Mouse (Mus musculus): ENCODE measurements around the gene Ppp1ca.

The Ppp1ca gene

DNA sequence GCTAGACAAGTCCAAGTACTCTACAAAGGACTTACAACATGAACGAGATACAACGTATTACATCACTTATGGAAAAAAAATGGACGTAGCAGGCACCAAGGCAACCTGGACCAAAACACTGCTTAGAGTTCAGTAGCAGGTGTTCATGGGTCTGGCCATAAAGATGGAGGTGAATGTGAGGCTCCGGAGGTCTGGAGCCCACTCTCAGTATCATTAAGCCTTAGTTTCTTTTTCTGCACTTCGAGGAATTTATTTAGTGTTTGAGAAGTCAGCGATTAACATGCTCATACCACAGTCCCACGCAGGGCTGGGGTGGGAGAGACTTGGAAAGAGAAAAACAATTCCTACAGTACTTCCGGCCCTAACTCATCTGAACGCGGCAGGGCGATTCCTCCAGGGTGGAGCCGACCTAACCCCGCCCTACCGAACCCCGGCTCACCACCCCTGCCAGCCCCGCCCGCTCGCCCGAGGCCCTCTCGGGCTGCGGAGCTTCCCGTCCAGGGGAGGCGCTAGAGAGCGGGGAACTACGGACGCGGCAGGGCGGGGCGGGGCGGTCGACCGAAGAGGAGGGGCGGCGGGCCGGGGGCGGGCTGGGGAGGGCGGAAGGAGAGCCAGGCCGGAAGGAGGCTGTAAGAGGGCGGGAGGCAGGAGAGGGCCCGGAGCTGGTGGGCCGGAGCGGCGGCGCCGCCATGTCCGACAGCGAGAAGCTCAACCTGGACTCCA lies at the start of gene Ppp1ca:
Ppp1ca (plus strand) TSS at position 538 of the 723 bp plus-strand sequence.
- peak; percentile 97 to 98 for DNase-seq

DNA sequence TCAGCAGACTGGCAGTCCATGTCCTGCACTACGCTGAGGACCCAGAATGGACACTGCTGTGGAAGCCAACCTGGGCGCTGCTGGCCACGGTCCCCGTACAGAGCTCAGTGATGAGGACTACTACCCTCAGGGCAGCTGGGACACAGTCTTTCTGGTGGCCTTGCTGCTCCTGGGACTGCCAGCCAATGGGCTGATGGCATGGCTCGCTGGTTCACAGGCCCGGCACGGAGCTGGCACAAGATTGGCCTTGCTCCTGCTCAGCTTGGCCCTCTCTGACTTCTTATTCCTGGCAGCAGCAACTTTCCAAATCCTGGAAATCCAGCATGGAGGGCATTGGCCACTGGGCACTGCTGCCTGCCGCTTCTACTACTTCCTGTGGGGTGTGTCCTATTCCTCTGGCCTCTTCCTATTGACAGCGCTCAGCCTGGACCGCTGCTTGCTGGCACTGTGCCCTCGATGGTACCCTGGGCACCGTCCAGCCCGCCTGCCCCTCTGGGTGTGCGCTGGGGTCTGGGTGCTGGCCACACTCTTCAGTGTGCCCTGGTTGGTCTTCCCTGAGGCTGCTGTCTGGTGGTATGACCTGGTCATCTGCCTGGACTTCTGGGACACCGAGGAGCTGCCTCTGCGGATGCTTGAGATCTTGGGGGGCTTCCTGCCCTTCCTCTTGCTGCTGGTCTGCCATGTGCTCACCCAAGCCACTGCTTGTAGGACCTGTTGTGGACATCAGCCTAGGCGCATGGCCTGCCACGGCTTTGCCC lies 49.3 kb upstream of the Ppp1ca start:
- DNase-seq: peak; percentile 19 to 78

DNA sequence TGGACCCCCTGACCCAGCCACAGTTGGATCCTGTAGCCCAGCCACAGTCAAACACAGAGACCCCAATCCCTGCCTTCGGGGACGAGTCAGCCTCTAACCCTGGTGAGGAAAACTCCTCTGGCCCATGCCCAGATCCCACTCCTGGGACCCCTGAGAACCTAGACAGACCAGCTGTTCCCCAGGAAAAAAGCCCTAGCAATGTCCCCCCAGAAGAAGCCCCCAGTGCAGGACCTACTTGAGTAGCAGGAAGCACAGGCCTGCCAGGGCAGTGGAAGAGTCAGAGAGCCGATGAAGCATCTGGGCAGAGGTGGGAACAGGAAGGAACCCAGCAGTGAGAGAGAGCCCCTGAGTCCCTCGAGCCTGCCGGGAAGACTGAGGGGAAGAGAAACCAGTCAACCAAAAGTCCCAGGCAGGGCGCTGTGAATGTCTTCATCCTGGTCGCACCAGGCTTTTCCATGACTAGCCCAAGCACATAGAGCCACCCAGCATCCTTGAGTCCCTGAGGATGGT lies 48.1 kb upstream of the Ppp1ca start, which contains the start of gene Cabp4:
Cabp4 (minus strand) TSS at position 275 of the 510 bp plus-strand sequence.
- DNase-seq: peak in 1 of 2 experiments; percentile 29

DNA sequence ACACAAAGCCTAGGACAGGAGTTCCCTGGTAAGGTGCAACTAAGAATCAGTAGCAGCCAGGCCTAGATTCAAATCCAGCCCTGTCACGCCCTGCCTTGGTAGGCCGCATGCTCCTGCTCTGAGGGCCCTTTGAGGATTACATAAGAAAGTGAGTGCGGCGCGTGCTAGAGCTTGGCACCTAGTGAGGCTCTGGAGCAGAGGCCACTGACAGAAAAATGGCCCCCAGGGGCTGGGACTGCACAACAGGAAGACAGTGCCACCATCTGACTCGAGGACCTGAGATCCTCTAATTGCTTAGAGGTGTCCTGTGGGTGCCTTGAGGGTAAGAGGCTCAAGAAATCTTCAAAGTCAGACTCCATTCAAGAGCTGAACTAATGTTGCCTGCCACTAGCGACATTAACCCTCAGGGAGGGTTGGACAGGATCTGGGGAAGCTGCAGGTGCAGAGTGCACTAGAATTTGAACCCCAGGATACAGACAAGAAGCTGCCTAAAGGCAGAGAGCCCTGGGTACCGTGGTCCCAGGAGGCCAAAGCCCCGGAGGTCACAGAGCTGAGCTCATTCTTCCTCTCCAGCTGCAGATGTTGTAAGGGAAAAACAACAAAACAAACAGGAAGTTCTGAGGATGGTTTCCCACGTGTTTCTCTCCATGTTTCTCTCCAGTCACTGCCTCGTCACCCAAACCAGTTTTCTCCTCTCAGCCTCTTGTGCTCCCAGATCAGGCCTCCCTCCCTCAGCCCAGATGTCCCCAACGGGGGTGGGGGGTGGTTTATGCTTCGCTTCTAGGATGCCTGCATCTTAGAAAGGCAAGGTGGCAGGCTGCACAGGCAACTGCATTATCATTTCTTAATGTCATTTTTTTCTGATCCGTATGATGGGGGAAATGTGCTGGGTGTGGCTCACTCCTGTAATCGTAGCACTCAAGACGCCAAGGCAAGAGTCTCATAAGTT lies 47.0 kb upstream of the Ppp1ca start:
- peak; percentile 27 to 63 for DNase-seq

DNA sequence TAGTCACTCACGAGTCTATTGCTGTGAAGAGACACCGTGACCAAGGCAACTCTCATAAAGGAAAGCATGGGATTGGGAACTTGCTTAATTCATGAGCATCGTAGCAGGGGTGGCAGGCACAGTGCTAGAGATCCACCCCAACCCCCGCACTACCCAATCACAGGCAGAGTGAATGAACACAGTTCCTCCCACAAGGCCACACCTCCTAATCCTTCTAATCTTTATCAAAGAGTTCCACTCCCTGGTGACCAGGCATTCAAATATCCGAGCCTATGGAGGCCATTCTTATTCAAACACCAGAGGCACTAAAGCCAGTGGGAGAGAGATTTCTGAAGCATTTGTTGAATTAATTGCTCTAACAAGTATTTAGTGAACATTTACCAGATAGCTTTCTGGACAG lies 45.9 kb upstream of the Ppp1ca start:
- DNase-seq: no peak

DNA sequence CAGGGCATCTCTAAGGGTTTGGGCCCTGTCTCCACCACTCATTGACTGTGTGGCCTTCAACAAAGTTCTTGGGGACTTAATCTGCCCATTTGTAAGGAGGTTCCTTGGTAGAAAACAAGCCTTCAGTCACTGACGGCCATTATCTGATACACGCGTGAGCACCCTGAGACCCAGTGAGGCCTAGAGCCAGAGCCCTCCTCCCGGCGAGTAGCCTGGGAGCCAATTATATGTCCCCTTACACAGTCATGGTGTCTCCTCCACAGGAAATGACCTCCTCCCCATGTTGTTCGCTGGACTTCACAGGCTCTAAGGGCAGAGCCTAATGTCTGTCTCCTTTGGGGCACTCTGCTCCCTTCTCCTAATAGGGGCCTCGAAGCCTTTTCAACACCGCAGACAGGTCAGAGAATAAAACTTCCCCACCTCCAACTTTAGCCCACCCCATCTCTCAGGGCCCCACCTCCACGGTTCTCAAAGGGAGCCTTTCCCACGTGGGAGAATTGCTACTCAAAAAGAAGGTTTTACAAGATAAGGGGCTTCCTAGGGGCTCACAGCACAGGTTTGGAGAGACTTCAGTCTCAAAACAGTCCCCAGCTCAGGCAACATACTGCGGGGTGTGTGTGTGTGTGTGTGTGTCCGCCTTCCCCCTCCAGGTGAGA lies 45.4 kb upstream of the Ppp1ca start:
- no peak for DNase-seq

DNA sequence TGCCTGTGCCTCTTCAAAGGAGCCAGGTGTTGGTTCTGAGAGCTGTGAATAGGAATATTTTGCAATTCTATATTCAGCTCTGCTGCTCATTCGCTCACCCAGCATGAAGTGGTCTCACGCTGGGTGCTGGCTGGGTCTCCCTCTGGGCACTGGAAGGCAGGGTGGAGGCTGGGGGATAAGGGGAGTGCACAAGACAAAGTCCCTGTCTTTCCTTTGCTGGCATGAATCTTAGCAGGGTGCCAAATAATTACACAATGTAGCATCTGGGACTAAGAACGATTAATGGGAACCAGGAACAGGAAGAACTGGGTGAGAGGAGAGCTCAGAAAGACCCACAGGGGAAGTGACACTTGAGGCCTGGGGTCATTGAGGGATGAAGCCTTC lies 44.9 kb upstream of the Ppp1ca start:
- no peak for DNase-seq

DNA sequence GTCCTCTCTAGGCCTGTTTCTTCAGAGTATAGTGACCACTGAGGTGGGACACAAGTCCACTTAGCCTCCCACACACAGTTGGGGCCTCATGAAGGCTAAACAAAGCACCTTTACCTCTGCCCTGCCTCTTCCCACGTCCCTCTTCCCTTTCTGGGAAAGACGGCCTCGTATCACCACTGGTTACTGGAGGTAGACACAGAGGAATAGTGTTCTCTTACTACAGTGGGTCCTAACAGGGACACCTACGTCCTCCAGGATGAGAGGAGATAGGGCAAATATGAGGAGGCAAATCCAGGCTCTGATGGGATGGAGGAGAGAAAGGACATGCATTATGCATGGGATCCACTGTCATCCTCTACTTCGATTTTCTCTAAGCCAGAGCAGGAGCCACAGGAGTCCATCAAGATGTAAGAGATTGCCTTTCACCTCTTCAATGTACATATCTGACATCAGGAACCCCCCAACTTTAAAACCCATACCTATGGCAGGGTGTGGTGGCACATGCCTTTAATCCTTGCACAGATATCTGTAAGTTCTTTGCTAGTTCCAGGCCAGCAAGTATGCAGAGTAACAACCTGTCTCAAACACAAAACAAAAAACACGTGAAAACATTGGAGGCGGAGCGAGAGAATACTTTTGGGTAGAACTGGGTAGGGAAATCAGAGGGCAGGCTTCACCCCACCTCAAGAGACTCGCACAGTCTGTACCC lies 43.9 kb upstream of the Ppp1ca start:
- no peak for DNase-seq

DNA sequence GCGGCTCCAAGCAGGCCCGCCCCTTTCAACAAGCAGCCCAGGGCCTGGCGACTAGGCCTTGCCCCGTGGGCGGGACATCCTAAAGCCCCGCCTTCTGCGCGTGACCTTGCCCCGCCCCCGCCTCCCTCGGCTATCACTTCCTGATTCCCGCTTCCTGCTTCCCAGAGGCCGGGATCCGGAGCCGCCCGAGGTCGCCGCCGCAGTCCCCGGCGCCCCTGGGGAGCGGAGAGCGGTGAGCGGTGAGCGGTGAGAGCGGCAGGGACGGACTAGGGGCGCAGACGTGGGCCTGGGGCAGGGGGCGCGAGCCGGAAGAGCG lies 43.4 kb upstream of the Ppp1ca start, which contains the start of gene Coro1b:
Coro1b (plus strand) TSS at position 129 of the 316 bp plus-strand sequence.
- peak; percentile 98 for DNase-seq

DNA sequence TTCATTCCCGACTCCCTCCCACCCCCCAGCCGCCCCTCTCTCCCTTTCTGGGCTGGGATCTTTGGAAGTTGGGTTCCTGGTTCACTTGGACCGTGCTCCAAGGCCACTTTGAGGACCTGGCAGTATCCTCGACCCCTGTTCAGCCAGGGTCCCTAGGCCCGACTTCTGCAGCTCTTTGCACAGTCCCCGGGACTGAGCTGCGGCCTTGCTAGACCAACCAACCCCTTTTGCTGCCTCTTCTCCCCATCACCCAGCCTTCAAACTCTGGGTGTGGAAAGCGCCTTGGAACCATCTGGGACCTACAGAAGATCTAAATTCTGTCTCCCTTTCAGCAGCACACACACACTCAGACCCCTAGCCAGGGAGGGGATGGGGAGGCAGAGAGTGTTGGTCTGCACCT lies 43.0 kb upstream of the Ppp1ca start:
- DNase-seq: no peak

DNA sequence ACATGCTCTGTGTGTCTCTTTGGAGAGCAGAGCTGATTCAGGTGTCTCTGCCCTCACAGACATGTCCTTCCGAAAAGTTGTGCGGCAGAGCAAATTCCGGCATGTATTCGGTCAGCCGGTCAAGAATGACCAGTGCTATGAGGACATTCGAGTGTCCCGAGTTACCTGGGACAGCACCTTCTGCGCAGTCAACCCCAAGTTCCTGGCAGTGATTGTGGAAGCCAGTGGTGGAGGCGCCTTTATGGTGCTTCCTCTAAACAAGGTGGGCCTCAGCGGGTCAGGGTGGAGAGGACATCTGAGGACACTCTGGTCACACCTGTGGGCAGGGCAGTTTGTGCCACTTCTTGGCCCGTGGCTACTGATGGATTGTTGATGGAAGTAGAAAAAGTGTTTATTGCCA lies 42.6 kb upstream of the Ppp1ca start:
- no peak for DNase-seq

DNA sequence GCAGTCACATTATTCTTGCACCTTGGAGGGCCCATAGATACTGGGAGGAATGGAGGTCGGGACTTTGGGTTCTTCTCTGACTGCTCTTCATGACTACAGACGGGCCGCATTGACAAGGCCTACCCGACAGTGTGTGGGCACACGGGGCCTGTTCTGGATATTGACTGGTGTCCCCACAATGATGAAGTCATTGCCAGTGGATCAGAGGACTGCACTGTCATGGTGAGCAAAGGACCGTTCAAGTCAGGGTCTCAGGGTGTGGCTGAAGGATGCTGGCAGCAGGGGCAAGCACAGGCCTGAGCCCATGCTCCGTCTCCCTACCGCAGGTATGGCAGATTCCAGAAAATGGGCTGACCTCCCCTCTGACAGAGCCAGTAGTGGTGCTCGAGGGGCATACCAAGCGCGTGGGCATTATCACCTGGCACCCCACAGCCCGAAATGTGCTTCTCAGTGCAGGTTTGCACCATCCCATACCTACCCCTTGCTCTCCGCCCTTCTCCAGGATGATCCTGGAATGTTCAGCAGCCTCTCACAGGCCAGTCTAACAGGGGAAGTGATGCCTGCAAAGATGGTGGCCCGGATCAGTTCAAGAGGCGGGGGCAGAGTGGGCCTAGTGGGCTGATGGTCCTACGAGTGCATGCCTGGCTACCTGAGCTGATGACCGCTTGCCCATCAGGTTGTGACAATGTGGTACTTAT lies 42.0 kb upstream of the Ppp1ca start:
- DNase-seq: no peak

DNA sequence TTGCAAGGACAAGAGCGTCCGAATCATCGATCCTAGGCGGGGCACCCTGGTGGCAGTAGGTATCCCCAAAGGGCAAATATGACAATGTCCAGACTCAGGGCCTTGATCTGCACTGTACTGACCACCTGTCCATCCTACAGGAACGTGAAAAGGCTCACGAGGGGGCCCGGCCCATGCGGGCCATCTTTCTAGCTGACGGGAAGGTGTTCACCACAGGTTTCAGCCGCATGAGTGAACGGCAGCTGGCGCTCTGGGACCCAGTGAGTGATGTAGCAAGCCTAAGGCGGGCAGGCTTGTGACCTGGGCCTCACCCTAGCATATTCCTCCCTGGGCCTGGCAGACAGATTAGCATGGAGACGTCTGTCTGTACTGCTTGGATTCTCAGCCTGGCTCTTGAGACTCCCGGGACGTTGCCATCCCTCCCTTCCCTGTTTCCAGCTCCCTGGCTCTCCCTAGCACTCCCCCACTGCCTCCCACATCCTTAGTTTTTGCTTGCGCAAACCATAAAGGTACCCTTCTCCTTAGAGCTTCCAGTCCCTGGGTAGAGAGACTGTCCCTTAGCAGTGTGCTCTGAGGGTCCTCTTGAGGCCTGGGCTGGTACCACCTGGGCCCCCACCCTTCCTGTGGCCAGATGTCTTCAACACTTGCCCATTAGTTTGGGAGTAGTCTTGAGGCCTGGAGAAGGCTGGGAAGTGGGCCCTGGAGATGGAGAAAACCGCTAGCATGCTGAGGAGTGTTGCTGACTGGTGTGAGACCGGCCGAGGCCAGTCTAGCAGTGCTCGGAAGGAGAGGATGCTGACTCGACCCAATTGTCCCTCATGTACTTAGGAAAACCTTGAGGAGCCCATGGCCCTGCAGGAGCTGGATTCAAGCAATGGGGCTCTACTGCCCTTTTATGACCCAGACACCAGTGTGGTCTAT lies 41.0 kb upstream of the Ppp1ca start:
- DNase-seq: no peak

DNA sequence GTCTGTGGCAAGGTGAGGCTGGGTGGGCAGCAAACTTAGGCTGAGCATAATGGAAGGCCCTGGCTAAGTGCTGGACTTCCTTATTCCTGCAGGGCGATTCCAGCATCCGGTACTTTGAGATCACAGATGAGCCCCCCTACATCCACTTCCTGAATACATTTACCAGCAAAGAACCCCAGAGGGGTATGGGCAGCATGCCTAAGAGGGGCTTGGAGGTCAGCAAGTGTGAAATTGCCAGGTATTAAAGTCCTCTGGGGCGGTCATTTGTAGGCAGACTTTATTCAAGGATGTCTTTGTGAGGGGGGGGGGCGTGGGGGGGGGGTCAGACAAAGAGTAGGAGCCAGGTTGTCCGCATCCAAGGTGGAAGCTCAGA lies 40.4 kb upstream of the Ppp1ca start:
- DNase-seq: no peak

DNA sequence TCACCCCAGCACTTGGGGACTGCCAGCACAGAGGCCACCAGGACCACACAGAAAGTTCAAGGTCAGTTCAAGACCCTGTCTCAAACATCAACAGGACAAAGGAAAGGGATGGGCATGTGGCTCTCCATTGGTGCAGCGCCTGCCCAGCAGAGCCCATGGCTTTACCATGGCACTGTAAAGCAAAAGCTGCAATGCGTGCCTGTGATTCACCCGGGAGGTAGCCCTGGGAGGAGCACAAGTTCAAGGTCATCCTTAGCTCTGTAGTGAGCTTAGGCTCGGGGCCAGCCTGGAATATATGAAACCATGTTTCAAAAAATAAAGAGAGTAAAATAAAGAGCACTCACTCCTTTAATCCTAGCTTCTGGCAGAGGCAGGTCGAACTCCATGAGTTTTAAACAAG lies 40.0 kb upstream of the Ppp1ca start:
- no peak for DNase-seq

DNA sequence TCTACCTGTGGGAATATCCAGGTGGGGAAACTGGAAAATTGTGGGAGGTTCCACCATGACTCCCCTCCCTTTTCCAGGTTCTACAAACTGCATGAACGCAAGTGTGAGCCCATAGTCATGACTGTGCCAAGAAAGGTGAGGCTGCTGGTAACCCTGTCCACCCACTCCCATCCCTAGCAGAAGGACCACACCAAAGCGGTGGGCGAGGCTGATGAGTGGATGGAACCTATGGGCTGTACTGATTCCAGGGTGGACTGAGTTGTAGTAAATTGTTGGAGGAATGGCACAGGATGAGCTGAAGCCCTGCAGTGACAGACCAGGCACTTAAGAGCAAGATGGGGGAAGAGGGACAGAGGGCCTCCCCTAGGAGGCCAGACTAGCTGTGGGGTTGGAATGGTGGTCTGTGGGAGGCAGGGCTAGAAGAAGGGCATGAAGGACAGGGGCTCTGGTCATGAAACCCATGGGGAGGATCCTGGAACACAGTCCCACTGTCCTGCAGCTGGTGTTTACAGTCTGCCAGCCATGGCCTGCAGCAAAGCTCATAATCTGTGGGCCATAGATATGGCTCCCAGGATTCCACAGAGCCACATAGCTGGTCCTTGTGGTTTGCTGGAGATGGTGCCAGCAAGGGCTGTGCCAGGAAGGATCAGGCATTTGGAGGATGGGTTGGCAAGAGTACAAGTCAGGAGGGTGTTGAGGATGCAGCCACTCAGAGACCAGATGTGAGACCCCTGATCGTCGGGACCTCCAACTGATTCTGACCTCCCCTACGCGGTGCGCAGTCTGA lies 39.2 kb upstream of the Ppp1ca start:
- DNase-seq: no peak

DNA sequence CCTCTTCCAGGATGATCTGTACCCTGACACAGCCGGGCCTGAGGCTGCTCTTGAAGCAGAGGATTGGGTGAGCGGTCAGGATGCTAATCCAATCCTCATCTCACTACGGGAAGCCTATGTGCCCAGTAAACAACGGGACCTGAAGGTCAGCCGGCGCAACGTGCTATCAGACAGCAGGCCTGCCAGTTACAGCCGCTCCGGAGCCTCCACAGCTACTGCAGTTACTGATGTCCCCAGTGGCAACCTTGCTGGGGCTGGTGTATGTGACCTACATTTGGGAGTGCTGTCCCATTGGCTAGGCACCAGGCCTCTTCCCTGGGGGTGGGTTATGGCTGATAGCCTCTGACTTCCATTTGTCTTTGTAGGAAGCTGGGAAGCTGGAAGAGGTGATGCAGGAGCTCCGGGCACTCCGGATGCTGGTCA lies 38.6 kb upstream of the Ppp1ca start, which contains the start of gene Ptprcap:
Ptprcap (plus strand) TSS at position 373 of the 423 bp plus-strand sequence.
- peak in 1 of 2 experiments; percentile 46 for DNase-seq

DNA sequence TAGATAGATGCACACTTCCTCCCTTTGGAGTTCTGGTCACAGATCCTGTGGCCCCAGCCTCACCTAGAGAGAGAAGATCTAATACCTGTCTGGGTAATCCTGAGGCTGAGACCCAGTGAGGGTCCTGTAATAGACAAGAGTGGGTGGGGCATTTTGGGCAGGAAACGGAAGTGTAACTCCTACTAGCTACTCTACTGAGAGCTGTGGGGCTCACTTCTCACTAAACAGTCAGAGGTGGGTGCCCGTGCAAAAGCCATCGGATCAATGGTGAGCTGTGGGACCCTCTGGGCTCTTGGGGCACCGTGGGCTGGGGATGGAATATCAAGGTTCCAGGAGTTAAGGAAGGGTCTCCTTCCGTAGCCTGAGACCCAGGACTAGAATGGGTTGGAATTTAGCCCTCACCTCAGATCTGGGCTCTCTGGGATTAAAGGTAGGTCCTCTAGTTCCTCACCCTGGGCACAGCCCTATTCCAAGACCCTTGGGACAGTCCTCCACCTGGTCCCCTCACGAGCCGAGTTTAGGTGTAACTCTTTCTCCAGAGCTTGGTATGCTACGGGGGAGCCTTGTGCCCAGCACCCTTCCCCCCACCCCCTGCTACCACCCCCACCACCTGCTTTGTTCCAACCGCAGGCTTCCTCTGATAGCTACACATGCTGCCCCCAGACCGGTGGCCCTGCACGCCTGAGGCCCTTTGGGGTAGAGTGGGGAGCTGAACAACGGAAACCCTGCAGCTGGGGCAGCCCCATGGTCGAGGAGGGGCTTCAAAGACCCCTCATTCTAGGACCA lies 37.2 kb upstream of the Ppp1ca start:
- DNase-seq: peak in 1 of 2 experiments; percentile 42
